Mouse (Mus musculus) embryonic facial prominence, embryonic 14.5 days (tissue): ENCODE measurements around the gene 4933412E24Rik. TPM values are rescaled to one million over a fixed set of nuclear protein-coding genes. Genes with fewer than 3 reads are reported as not detected.

Source experiments
- ATAC-seq: fragments of 200-750 bp; cut with Nextera tagmentation; 2 replicates; pipeline ENCODE4 v1.8.0; 2017; ENCODE audit warnings: low read depth, moderate number of reproducible peaks, moderate TSS enrichment
- DNase-seq: peaks from one replicate; pipeline ENCODE4 v3.0.0-alpha.2; 2015; ENCODE audit warnings: low spot score
- H3K27ac ChIP-seq: fragments of 300-500 bp; sonication (generic); replicated peaks from 2 replicates; pipeline ENCODE4 v1.5.1; 2014; ENCODE audit warnings: low read depth, mild to moderate bottlenecking, low read length, moderate library complexity
- H3K27me3 ChIP-seq: fragments of 300-500 bp; sonication (generic); replicated peaks from 2 replicates; pipeline ENCODE4 v1.6.1; 2014; ENCODE audit warnings: low read length; ENCODE audit not compliant: control insufficient read depth, insufficient read depth
- H3K36me3 ChIP-seq: fragments of 300-500 bp; sonication (generic); 2 replicates; pipeline ENCODE4 v1.6.1; 2014; ENCODE audit warnings: low read length, mixed read lengths; ENCODE audit not compliant: control insufficient read depth, insufficient read depth
- H3K4me1 ChIP-seq: fragments of 300-500 bp; sonication (generic); 2 replicates; pipeline ENCODE4 v1.6.1; 2014; ENCODE audit warnings: antibody characterized with exemption, low read length; ENCODE audit not compliant: control insufficient read depth, insufficient read depth
- H3K4me2 ChIP-seq: fragments of 300-500 bp; sonication (generic); 2 replicates; pipeline ENCODE4 v1.6.1; 2014; ENCODE audit warnings: low read depth, mild to moderate bottlenecking, low read length, moderate library complexity, mixed read lengths
- H3K4me3 ChIP-seq: fragments of 300-500 bp; sonication (generic); 2 replicates; pipeline ENCODE4 v1.5.1; 2014; ENCODE audit warnings: low read depth, mild to moderate bottlenecking, low read length
- H3K9ac ChIP-seq: fragments of 300-500 bp; sonication (generic); 2 replicates; pipeline ENCODE4 v1.6.1; 2014; ENCODE audit warnings: low read depth, mild to moderate bottlenecking, low read length, moderate library complexity, mixed read lengths
- H3K9me3 ChIP-seq: fragments of 300-500 bp; sonication (generic); 2 replicates; pipeline ENCODE4 v1.6.1; 2016; ENCODE audit warnings: low read length; ENCODE audit not compliant: control insufficient read depth
- WGBS: fragments of 180-500 bp; shearing (Covaris S2); extraction: QIAGEN DNeasy Blood & Tissue Kit; methylation state at CpG from one replicate; pipeline ENCODE4 v1.1.7; 2014; 5-methylcytosine and 5-hydroxymethylcytosine counted together
- polyA plus RNA-seq: library from polyadenylated mRNA; unstranded; fragments of >200 nt; fragmentation: Nextera tagmentation; extraction: Ambion mirVana; gene quantifications from 2 replicates; pipeline ENCODE4 v1.2.1, GENCODE M21; 2014

Gene 4933412E24Rik
- polyA plus RNA-seq, 1 experiment from 2014 or later = not detected

GRCm38 (mm10) chr15:59973651-59974519, 42.5 kb downstream of the 4933412E24Rik start:
- no peaks in the 10 kb centered on the region for H3K27me3 ChIP-seq
- H3K4me3 ChIP-seq = no peak overlapping the region
- no peak overlapping the region for H3K4me2 ChIP-seq
- DNase-seq (no peak), ATAC-seq (no peak)
- WGBS = 60% methylated on average over 7 of the region's 7 CpGs
- H3K27ac ChIP-seq = no peak overlapping the region
- no peaks in the 10 kb centered on the region for H3K9me3 ChIP-seq
- no peaks in the 10 kb centered on the region for H3K36me3 ChIP-seq
- no peak overlapping the region for H3K9ac ChIP-seq
- H3K4me1 ChIP-seq = peaks cover 10% of the 10 kb centered on the region
